Comparison of ENCODE assay signal across 8 mouse cellular contexts in genomic region chr1:74712461-74713098, GRCm38 (mm10). TPM values are rescaled to one million over a fixed set of nuclear protein-coding genes. Genes with fewer than 3 reads are reported as not detected.
DNase-seq lines count a peak whose midpoint lies in the region; ATAC-seq lines count a peak whose summit lies in the region.

No protein-coding gene starts in this region.

- peaks cover 21% of the 10 kb centered on the region for H3K4me1 ChIP-seq in heart, embryonic 10.5 days
- peaks cover 7% of the 10 kb centered on the region; the same call in 1 of the 2 replicates for H3K4me1 ChIP-seq in brown adipose tissue, adult 24 weeks (ENCODE audit: control insufficient read depth, insufficient read depth, insufficient read length, low read length)
- H3K4me1 ChIP-seq in hindbrain, embryonic 15.5 days (replicated peaks) = peaks cover 12% of the 10 kb centered on the region
- H3K4me1 ChIP-seq in midbrain, embryonic 11.5 days (ENCODE audit: control insufficient read depth, insufficient read depth, low read length) = no peaks in the 10 kb centered on the region

- peak overlapping the region; percentile 93; the same call in 1 of the 2 replicates for H3K27ac ChIP-seq in heart, embryonic 10.5 days
- peak overlapping the region; percentile 81 for H3K27ac ChIP-seq in brown adipose tissue, adult 24 weeks (replicated peaks; ENCODE audit: low read depth, low read length)
- no peak overlapping the region for H3K27ac ChIP-seq in hindbrain, embryonic 15.5 days (replicated peaks)
- no peak overlapping the region for H3K27ac ChIP-seq in midbrain, embryonic 11.5 days (ENCODE audit: low read depth, low read length)

- H3K9me3 ChIP-seq in heart, embryonic 10.5 days = no peaks in the 10 kb centered on the region
- H3K9me3 ChIP-seq in hindbrain, embryonic 15.5 days = no peaks in the 10 kb centered on the region
- no peaks in the 10 kb centered on the region for H3K9me3 ChIP-seq in midbrain, embryonic 11.5 days (ENCODE audit: control insufficient read depth, low read length)

- peak overlapping the region; percentile 85 for H3K4me2 ChIP-seq in hindbrain, embryonic 15.5 days
- peak overlapping the region; percentile 92 for H3K4me2 ChIP-seq in midbrain, embryonic 11.5 days

- H3K4me3 ChIP-seq in heart, embryonic 10.5 days = peak overlapping the region; percentile 77
- H3K4me3 ChIP-seq in brown adipose tissue, adult 24 weeks (ENCODE audit: insufficient read depth, low read depth, low read length) = peak overlapping the region; percentile 74; the same call in 1 of the 2 replicates
- H3K4me3 ChIP-seq in hindbrain, embryonic 15.5 days = peak overlapping the region; percentile 40
- peak overlapping the region; percentile 43; the same call in 1 of the 2 replicates for H3K4me3 ChIP-seq in midbrain, embryonic 11.5 days (ENCODE audit: low read depth, low read length)

- peak; percentile 35 for DNase-seq in heart, embryonic 10.5 days (ENCODE audit: low spot score)
- DNase-seq in heart, adult 11 months = no peak
- peak; percentile 88 for DNase-seq in midbrain, embryonic 11.5 days (ENCODE audit: low spot score, missing footprints)
- no peak for DNase-seq in ovary, postnatal 36 days (ENCODE audit: low spot score)
- no peak for DNase-seq in embryo, embryonic 10.5 days (ENCODE audit: low spot score)

- H3K36me3 ChIP-seq in heart, embryonic 10.5 days = no peaks in the 10 kb centered on the region
- no peaks in the 10 kb centered on the region for H3K36me3 ChIP-seq in hindbrain, embryonic 15.5 days
- H3K36me3 ChIP-seq in midbrain, embryonic 11.5 days (ENCODE audit: control insufficient read depth, insufficient read depth, low read length) = no peaks in the 10 kb centered on the region

- no peaks in the 10 kb centered on the region for H3K27me3 ChIP-seq in heart, embryonic 10.5 days (ENCODE audit: insufficient read depth, poor library complexity, severe bottlenecking)
- peaks cover 12% of the 10 kb centered on the region; the same call in 1 of the 2 replicates for H3K27me3 ChIP-seq in hindbrain, embryonic 15.5 days
- H3K27me3 ChIP-seq in midbrain, embryonic 11.5 days (ENCODE audit: control insufficient read depth, insufficient read depth, low read length) = no peaks in the 10 kb centered on the region

- no peak overlapping the region for H3K9ac ChIP-seq in hindbrain, embryonic 15.5 days
- H3K9ac ChIP-seq in midbrain, embryonic 11.5 days (ENCODE audit: low read length) = peak overlapping the region; percentile 65

- WGBS in heart, embryonic 10.5 days = 39% methylated on average over 5 of the region's 5 CpGs
- 37% methylated on average over 5 of the region's 5 CpGs for WGBS in hindbrain, embryonic 15.5 days
- 41% methylated on average over 5 of the region's 5 CpGs for WGBS in midbrain, embryonic 11.5 days

- no peak for ATAC-seq in hindbrain, embryonic 15.5 days (ENCODE audit: low FRiP score, low read depth)
- no peak for ATAC-seq in midbrain, embryonic 11.5 days (ENCODE audit: low FRiP score)
- ATAC-seq in megakaryocyte-erythroid progenitor cell, adult 5-6 weeks (replicated peaks; ENCODE audit: low FRiP score, low TSS enrichment, poor library complexity, severe bottlenecking) = no peak

RNA-seq across cellular contexts. Expression of gene Cyp27a1, which starts 0.8 kb away (rescaled TPM):
- 11.4 and 17.5 TPM in 2 replicates for polyA plus RNA-seq in heart, embryonic 10.5 days (2016; fragmentation: Nextera tagmentation; extraction: Ambion mirVana)
- 40.2 and 90.5 TPM in 2 replicates for polyA plus RNA-seq in brown adipose tissue, adult 24 weeks (2012; ENCODE audit: insufficient read depth, insufficient read length, missing spikeins)
- polyA plus RNA-seq in hindbrain, embryonic 15.5 days (2015; fragmentation: Nextera tagmentation; extraction: Ambion mirVana) = 3.3 TPM in 2 replicates
- 6.7 and 7.1 TPM in 2 replicates for polyA plus RNA-seq in midbrain, embryonic 11.5 days (2014; fragmentation: Nextera tagmentation; extraction: Ambion mirVana)
- total RNA-seq in megakaryocyte-erythroid progenitor cell, adult 5-6 weeks (2014; fragmentation: Nextera tagmentation) = 2.0 TPM in 1 of 2 replicates, not detected in the other
- total RNA-seq in megakaryocyte-erythroid progenitor cell, adult 5-6 weeks (2017) = 1.9 TPM in 1 of 2 replicates, not detected in the other

RNA-seq across cellular contexts. Expression of gene Prkag3, which starts 36.4 kb away (rescaled TPM):
- 2.3 and 6.8 TPM in 2 replicates for polyA plus RNA-seq in heart, embryonic 10.5 days (2016; fragmentation: Nextera tagmentation; extraction: Ambion mirVana)
- 0.59 and 1.3 TPM in 2 replicates for polyA plus RNA-seq in brown adipose tissue, adult 24 weeks (2012; ENCODE audit: insufficient read depth, insufficient read length, missing spikeins)
- polyA plus RNA-seq in hindbrain, embryonic 15.5 days (2015; fragmentation: Nextera tagmentation; extraction: Ambion mirVana) = not detected in 2 replicates
- not detected in 2 replicates for polyA plus RNA-seq in midbrain, embryonic 11.5 days (2014; fragmentation: Nextera tagmentation; extraction: Ambion mirVana)
- total RNA-seq in megakaryocyte-erythroid progenitor cell, adult 5-6 weeks (2014; fragmentation: Nextera tagmentation) = not detected in 2 replicates
- not detected in 2 replicates for total RNA-seq in megakaryocyte-erythroid progenitor cell, adult 5-6 weeks (2017)

RNA-seq across cellular contexts. Expression of gene Ttll4, which starts 51.0 kb away (rescaled TPM):
- 27.8 and 28.9 TPM in 2 replicates for polyA plus RNA-seq in heart, embryonic 10.5 days (2016; fragmentation: Nextera tagmentation; extraction: Ambion mirVana)
- 6.2 and 9.6 TPM in 2 replicates for polyA plus RNA-seq in brown adipose tissue, adult 24 weeks (2012; ENCODE audit: insufficient read depth, insufficient read length, missing spikeins)
- polyA plus RNA-seq in hindbrain, embryonic 15.5 days (2015; fragmentation: Nextera tagmentation; extraction: Ambion mirVana) = 8.8 and 9.5 TPM in 2 replicates
- 40.5 and 41.8 TPM in 2 replicates for polyA plus RNA-seq in midbrain, embryonic 11.5 days (2014; fragmentation: Nextera tagmentation; extraction: Ambion mirVana)
- total RNA-seq in megakaryocyte-erythroid progenitor cell, adult 5-6 weeks (2014; fragmentation: Nextera tagmentation) = 46.8 and 55.5 TPM in 2 replicates
- 19.8 and 38.2 TPM in 2 replicates for total RNA-seq in megakaryocyte-erythroid progenitor cell, adult 5-6 weeks (2017)

RNA-seq across cellular contexts. Expression of gene Wnt6, which starts 59.1 kb away (rescaled TPM):
- 4.0 and 11.9 TPM in 2 replicates for polyA plus RNA-seq in heart, embryonic 10.5 days (2016; fragmentation: Nextera tagmentation; extraction: Ambion mirVana)
- polyA plus RNA-seq in brown adipose tissue, adult 24 weeks (2012; ENCODE audit: insufficient read depth, insufficient read length, missing spikeins) = not detected in 2 replicates
- polyA plus RNA-seq in hindbrain, embryonic 15.5 days (2015; fragmentation: Nextera tagmentation; extraction: Ambion mirVana) = 4.7 and 7.0 TPM in 2 replicates
- polyA plus RNA-seq in midbrain, embryonic 11.5 days (2014; fragmentation: Nextera tagmentation; extraction: Ambion mirVana) = 3.3 and 3.4 TPM in 2 replicates
- total RNA-seq in megakaryocyte-erythroid progenitor cell, adult 5-6 weeks (2014; fragmentation: Nextera tagmentation) = not detected in 2 replicates
- not detected in 2 replicates for total RNA-seq in megakaryocyte-erythroid progenitor cell, adult 5-6 weeks (2017)

Comparison
In these comparisons a context has a peak if more than half of its experiments do, and no peak if none do; other contexts are left out.
1. DNase-seq: peak in heart, embryonic 10.5 days (single experiment) and midbrain, embryonic 11.5 days (single experiment); none in heart, adult 11 months (single experiment), ovary, postnatal 36 days (single experiment) and embryo, embryonic 10.5 days (single experiment).
2. H3K27ac ChIP-seq: peak in heart, embryonic 10.5 days (single experiment) and brown adipose tissue, adult 24 weeks (single experiment); none in hindbrain, embryonic 15.5 days (single experiment) and midbrain, embryonic 11.5 days (single experiment).
3. Peak in every context shown above with its lines, with median percentiles within 50 percentile points of each other: H3K4me3 ChIP-seq.